Mouse (Mus musculus): Measurements from ENCODE around the gene Tnfrsf1b.

DNA sequence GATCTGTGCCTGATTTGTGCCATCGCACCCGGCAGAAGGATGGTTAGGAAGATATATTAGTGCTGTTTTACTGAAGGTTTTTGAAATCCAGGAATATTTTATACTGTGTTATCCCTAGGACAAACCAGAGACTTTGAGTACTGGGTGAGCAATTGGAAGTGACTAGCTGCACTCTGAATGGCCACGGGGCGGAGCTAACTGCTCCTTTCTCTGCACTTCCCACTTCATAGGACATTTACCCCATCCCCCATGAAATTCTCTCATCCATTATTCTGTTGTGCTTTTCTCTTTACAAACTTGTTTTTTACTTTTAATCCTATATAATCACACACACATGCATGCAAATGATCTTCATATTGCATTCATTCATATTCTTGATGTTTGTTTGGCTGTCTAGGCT lies 50.1 kb downstream of the Tnfrsf1b start:
- TF ChIP-seq CTCF (IDR thresholded peaks at IDR 0.05; ENCODE audit: control insufficient read depth, insufficient read depth, low read length) (peak; percentile 54; the same call in 1 of the 2 replicates), POLR2A (IDR thresholded peaks at IDR 0.05; ENCODE audit: borderline replicate concordance, control insufficient read depth, low read depth, low read length) (no peak)
